Mouse (Mus musculus) spleen, adult 2 months (tissue): ENCODE data around the gene Pard6b.

Experiments used
- CTCF ChIP-seq: fragments of 200-500 bp; IDR thresholded peaks from 2 replicates; pipeline ENCODE4 v1.5.1; 2011; ENCODE audit warnings: mild to moderate bottlenecking, inconsistent platforms; ENCODE audit not compliant: insufficient read depth, insufficient read length, insufficient replicate concordance; ENCODE audit errors: extremely low read depth
- POLR2A ChIP-seq: fragments of 200-500 bp; IDR thresholded peaks from 2 replicates; pipeline ENCODE4 v1.6.1; 2011; ENCODE audit warnings: low read depth, low read length, inconsistent platforms

DNA sequence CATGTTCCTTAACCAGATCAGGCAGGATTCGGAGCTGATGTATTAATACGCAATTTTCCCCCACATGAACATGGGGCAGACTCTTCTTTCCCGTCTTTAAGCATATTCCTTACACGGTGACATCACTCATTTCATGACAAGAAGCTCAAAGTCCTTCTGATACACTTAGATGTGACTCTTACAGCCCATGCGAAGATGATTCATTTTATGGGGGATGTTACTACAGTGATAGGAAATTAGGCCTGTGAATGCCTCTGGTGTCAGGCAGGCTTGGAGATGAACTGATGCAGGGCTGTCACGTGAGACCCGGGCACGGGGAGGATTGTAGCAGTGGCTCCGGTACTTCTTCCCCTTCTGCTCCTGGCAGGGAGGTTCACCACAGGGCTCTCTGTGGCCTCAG is 6.0 kb downstream of the Pard6b start:
- no peak for TF ChIP-seq CTCF
- TF ChIP-seq POLR2A = no peak
